Mouse (Mus musculus) gastrocnemius, postnatal 25 days (tissue): ENCODE results near the gene Nup188. TPM values are rescaled to one million over a fixed set of nuclear protein-coding genes. Genes with fewer than 3 reads are reported as not detected.

ENCODE experiments used
- DNase-seq: peaks from one replicate; pipeline ENCODE4 v3.0.0; 2022
- total RNA-seq, 2 experiments: library from RNA; stranded (reverse); gene quantifications; 1 replicate in 1 of 2; 2 replicates in 1 of 2; pipeline ENCODE4 v1.2.3; 2021

Nup188 gene
- total RNA-seq, 2 experiments from 2014 or later, result 7.8 to 9.9 TPM

DNA sequence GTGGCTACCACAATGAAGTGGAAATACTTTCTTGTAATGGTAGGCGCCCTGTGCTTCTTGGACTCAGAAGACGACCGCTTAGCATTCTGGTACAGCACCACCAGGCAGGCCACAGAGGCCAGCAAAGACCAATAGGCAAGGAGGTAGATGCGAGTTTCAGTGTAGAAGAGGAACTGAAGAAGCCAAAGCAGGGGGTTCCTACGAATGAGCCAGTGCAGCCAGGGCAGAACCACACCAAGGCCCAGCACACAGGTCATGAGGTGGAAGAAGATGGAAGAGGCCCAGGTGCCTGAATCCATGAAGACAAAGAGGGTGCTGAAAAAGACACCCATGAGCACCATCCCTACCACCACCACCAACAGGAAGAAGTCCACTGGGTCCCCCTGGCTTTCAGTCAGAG is 1.2 kb upstream of the Nup188 start:
- no peak for DNase-seq

DNA sequence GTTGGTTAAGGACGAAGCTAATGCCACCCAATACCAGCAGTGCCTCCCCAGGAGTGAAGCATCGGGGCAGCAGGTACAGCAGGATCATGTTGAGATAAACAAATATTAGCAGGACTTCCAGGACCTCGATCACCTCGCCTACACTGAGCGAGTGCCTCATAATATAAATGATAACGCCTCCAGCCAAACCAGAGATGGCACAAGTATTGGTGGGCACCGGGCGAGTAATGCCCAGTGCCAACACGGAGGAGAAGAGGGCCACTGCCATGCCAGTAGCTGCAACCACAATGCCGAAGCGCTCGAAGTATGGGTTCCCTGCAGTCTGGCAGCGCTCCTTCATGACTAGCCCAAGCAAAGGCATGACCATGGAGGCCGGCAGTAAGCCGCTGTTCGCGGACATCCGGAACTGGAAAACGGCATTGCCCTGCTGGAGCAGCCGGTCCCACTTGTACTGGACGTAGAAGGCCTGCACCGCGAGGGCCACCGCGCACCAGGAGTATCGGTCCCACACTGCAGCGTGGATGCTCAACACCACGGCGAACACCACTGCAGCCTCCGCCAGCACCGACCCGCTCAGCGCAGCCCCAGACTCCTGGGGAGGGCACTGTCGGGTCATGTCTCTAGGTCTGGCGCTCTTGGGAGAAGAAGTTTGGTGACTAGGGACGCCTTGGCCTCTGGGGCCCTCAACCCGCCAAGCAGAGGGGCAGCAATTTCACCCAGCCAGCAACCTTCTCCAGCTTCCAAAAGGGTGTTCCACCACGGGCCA is 598 bp upstream of the Nup188 start:
- no peak for DNase-seq

GRCm38 (mm10) chr2:30287027-30287373 is 803 bp downstream of the Nup188 start:
- DNase-seq, result no peak

GRCm38 (mm10) chr2:30299525-30299924 is 13.3 kb downstream of the Nup188 start:
- DNase-seq, result no peak

DNA sequence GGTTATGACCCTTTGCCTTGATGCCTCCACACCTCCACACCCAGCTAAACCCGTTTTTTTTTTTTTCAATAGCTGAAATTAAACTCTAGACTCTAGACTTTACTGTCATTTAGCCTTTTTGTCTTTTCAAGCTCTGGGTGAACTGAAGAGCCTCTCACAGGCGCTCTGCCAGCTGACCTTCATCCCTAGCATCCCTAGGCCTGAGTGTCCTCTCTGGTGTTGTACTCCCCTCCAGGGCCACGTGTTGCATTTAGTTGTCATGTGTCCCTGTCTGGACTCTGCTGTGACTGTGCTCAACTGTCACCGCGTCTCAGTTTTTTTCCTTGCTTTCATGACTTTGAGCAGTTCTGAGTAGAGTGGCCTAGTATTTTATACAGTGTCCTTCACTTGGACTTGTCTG is 13.8 kb downstream of the Nup188 start:
- DNase-seq, result no peak

- no peak for DNase-seq
Measured at GRCm38 (mm10) chr2:30306087-30306486, 19.9 kb downstream of the Nup188 start.

GRCm38 (mm10) chr2:30309351-30309750 is 23.2 kb downstream of the Nup188 start:
- DNase-seq, result no peak

GRCm38 (mm10) chr2:30311481-30311880 is 25.3 kb downstream of the Nup188 start:
- no peak for DNase-seq

DNA sequence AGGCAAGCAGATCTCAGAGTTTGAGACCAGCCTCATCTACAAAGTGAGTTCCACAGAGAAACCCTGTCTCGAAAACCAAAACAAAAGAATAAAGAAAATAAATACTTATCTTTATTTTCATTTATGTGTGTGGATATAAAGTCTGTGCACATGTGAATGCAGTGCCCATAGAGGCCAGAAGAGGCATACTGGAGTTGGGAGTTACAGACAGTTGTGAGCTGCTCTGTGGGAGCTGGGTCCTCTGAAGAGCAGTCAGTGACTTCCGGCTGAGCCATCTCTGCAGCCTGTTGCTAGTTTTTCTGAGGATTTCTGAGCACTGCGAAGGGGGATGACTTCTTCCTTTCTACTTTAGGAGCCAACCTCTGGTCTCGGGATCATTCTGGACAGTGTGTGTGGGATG is 29.9 kb downstream of the Nup188 start:
- DNase-seq, result no peak

DNA sequence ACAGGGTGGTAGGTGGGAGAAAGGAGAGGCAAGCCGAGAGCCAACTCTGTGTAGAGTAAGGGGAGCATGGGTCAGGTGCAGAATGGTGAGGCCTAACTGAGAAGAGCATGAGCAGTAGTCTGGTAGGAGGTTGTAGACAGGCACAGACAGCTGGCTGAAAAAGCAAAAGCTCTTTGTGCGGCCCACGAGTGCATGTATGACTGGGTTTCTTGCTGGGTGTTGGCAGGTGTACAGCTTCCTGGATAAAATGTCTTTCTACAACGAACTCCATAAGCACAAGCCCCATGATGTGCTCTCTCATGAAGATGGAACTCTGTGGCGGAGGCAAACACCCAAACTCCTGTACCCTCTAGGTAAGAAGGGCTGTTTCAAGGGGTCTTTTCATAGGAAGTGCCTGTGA is 30.8 kb downstream of the Nup188 start:
- DNase-seq, result no peak

DNA sequence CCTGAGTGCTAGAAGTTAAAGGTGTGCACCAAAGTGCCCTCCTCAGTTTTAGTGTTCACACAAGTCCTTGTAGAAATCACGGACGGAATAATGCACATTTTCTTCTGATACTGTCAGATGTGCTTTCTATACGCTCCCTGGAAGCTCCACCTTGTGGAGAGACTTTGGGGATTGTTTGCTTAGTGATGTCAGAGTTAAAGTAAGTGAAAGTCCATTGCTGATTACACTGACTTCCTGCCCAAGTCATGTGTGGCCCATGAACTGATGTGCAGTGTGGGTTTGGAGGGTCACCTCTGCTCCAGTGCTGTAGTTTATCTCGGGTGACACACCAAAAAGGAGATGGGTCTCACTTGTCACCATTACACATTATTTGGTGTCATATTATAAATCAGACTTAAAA is 33.1 kb downstream of the Nup188 start:
- no peak for DNase-seq

DNA sequence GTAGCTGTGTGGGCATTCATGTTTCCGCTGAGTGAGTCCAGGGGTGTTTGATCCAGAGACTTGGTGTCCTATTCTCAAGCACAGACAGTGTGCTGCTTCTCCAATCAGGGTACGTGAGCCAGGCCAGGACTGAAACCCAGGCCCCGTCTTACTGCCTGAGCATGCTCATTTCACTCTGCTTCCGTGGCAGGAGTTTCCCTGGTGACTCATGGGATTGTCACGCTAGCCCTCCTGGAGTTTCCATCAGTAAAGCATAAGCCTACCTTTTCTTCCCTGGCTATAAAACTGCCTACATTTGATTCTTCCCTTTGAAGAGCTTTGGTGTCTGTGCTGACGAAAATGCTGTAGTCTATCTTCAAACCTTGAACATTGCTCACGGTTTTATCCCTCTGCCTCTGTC is 36.9 kb downstream of the Nup188 start:
- DNase-seq, result no peak

- DNase-seq, result no peak
Measured at GRCm38 (mm10) chr2:30325296-30325695, 39.1 kb downstream of the Nup188 start.

DNA sequence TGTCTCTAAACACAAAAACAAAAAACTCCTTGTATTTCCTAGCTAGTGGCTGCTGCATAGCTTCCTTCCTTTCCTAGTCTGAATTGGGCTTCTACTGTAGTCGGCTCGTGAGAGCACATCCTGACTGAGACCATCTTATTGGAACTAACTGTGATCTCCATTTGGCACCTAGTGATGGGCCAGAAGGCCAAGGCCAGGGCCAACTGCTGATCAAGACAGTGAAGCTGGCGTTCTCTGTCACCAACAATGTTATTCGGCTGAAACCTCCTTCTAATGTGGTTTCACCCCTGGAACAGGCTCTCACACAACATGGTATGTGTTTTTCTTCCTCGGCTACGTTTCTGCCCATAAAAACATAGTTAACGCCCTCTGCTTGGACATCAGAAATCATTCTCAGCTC is 41.1 kb downstream of the Nup188 start:
- DNase-seq, result no peak

- DNase-seq, result no peak
Measured at GRCm38 (mm10) chr2:30328791-30329190, 42.6 kb downstream of the Nup188 start.

DNA sequence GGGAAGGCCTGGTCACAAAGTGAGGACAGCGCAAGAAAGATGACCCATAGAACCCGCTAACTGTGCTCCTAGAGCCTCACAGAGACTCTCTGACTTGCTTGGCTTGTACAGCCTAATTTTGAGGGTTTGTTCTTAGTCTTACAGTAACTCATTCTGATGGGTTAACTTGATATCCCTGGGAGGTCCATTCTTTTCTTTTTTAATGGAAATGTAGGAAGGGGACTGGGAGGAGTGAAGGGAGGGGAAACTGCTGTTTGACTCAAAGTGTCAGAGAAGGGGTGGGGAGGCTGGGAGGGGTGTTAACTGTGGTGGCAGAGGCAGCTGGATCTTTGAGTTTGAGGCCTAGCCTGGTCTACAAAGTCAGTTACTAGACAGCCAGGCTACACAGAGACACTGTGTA is 49.1 kb downstream of the Nup188 start:
- DNase-seq, result no peak

GRCm38 (mm10) chr2:30336174-30336915 is 50.1 kb downstream of the Nup188 start:
- no peak for DNase-seq

DNA sequence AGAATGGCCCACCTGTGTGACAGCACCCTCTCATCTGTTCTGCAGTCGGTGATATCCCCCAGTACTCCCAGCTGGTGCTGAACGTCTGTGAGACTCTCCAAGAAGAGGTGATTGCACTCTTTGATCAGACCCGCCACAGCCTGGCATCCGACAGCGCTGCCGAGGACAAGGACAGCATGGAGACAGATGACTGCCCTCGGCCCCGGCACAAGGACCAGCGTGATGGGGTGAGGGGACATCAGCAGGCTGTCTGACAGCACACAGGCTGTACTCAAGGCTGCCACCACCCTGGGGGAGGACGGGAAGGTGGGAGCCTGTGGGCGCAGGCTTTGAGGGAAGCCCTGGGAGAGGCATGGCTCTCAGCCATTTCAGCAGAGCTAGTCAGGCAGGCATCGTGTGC is 51.0 kb downstream of the Nup188 start:
- no peak for DNase-seq

DNA sequence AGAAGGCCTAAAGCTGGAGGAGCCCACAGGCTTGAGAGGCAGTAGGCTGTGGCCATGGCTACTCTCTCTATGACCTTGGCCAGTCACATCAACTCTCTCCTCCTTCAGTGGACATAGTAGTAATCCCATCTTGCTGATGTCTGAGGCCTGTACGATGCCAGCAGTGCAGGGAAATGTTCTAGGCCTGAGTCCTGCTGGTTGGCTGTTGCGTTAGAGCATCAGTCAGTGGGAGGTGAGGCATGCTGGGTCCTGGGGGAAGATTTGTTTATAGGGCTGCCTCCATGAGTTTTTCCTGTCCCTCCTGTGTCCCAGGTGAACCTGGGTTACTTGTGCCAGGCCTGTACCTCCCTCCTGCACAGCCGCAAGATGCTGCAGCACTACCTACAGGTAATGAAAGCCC is 55.9 kb downstream of the Nup188 start:
- no peak for DNase-seq

GRCm38 (mm10) chr2:30342544-30342943 is 56.3 kb downstream of the Nup188 start:
- no peak for DNase-seq

DNA sequence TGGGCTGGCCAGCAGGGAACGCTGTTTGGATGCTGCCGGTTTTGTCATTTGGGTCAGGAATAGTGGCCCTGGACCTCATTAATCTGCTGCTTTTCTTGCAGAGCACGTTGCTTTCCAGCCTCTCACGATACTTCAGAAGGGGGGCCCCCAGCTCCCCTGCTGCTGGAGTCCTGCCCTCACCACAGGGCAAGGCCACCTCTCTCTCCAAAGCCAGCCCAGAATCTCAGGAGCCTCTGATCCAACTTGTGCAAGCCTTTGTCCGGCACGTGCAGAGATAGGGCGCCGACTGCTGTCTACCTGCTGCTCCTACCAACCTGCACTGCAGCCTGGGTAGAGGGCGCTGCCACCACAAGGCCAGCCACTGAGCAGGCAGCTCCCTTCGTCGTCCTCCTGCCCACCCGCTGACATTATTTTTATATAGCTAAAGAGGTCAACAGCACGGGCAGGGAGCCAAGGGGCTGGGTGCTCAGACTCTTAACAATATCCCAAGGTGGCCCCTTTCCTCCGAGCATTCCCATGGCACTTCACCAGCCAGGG is 57.5 kb downstream of the Nup188 start:
- no peak for DNase-seq

DNA sequence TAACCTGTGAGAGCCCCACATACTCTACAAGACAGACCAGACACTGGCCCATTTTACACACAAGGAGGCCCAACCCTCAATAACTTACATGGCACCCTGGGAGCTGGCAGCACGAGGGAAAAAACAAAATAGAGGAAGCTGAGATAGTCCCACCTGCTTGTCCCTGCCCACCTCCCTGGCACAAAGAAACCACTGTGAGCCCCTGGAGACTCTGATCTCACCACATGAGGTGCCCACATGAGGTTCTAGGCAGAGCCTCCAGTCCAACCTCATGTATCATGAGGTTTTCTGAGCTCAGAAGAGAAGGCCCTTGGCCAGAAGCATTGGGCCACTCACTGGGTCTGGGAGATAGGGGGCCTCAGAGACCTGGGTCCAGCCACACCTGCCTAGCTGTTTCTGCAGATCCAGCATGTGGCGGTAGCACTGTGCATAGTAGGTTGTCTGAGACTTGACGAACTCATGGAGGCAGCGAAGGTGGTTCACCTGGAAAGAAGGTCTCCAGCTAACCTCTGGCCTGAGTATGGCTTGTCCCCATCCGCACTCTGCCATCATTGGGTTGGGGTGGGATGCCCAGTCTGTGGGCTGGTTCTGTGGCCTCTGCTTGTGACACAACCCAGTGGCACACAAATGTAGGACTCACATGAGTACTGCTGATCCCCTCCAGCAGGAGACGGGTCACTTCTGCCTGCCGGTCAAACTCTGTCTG is 59.9 kb downstream of the Nup188 start:
- no peak for DNase-seq

DNA sequence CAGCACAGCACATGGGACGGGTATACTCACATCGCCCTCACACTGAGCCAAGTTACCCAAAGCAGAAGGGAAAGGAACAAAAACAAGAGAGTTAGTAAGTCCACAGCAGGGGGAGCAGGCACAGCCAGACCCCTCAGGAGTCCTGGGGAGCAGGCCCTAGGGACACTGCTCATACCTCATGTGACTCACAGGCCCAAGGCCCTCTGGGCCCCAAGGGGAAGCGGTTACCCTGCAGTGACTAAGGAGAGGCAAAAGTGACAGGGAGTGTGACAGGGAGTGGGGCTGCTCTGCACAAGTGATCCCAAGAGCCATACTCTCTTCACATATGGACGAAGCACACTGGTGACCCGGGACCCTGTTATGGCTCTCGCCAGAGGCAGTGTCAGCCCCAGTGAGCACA is 63.0 kb downstream of the Nup188 start:
- DNase-seq, result no peak
